Mouse (Mus musculus) forelimb bud, embryonic 11.5 days (tissue): ENCODE results near the gene Cdca3.
"Not testable (repeated sequence)": the region's sequence is repeated elsewhere in the genome, so short reads cannot be mapped to it uniquely, and the experiment has no call there.

Experiments used
- DNase-seq: peaks from one replicate; pipeline ENCODE4 v3.0.0-alpha.2; 2012; ENCODE audit warnings: low read depth, low spot score

The Cdca3 gene

GRCm38 (mm10) chr6:124809052-124809774 is 20.1 kb upstream of the Cdca3 start:
- peak; percentile 82 for DNase-seq

DNA sequence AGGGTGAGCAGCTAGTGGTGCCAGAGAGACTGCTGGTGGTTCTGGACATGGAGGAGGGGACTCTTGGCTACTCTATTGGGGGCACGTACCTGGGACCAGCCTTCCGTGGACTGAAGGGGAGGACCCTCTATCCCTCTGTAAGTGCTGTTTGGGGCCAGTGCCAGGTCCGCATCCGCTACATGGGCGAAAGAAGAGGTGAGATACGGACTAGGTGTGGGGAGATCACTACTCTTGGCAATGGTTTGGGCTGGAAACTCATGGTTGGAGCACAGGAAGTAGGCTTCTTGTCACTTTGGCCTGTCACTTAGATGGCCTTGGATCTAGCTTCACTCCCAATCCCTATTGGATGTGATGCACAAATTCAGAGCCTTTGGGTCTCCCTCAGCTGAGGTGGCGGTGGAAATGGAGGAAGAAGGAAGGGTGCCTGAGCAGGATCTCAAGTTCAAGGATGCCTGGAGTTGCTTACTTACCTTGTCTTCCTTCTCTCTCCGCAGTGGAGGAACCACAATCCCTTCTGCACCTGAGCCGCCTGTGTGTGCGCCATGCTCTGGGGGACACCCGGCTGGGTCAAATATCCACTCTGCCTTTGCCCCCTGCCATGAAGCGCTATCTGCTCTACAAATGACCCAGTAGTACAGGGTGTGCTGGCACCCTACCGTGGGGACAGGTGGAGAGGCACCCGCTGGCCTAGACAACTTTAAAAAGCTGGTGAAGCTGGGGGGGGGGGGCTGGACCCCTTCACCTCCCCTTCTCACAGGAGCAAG is 19.4 kb upstream of the Cdca3 start:
- no peak for DNase-seq

- DNase-seq: not testable (repeated sequence)
Measured at GRCm38 (mm10) chr6:124810566-124811402, 18.6 kb upstream of the Cdca3 start.

- no peak for DNase-seq
Measured at GRCm38 (mm10) chr6:124811403-124811665, 18.0 kb upstream of the Cdca3 start.

- no peak for DNase-seq
Measured at GRCm38 (mm10) chr6:124811701-124812560, 17.4 kb upstream of the Cdca3 start.

GRCm38 (mm10) chr6:124812848-124813247 is 16.5 kb upstream of the Cdca3 start:
- no peak for DNase-seq

DNA sequence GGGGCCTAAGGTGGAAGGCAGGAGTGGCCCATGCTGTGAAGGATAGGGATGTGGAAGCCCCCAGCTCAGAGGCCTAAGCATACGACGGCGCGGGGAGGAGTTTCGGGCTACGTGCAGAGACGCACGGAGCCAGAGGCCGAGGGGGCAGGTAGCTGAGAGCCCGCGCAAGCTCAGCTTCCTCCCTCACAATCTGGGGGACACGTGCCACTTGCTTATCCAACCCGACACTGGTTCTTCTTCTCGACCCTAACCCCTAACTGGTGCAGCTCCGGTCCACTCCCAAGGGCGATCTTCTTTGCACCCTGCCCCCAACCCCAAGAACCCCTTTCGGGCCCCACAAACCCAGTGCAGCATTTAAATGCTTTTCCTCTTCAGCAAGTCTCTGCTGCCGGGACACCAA is 15.9 kb upstream of the Cdca3 start:
- peak; percentile 71 for DNase-seq

DNA sequence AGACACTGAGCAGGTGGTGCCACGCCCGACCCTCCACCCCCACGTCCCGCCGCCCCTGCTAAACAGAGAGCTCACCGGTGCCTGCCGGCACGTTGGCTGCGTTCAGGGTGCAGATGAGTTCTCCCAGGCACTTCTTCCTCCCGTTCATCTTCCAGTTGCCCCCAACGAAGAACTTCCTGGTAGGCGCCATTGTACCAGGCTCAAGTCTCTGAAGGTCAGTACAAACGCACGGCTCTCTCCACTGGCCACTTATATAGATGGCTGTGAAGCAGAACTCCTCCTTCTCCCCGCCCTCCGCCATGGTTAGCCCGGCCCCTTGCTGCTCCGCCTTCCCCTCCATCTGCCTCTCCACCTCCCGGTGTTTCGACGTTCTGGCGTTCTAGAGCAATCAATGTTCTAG is 15.4 kb upstream of the Cdca3 start, which contains the start of gene Tpi1:
TSS of gene Tpi1 (minus strand) at position 364 of the 400 bp plus-strand sequence.
- DNase-seq: peak; percentile 89

GRCm38 (mm10) chr6:124814448-124814847 is 14.9 kb upstream of the Cdca3 start:
- no peak for DNase-seq

DNA sequence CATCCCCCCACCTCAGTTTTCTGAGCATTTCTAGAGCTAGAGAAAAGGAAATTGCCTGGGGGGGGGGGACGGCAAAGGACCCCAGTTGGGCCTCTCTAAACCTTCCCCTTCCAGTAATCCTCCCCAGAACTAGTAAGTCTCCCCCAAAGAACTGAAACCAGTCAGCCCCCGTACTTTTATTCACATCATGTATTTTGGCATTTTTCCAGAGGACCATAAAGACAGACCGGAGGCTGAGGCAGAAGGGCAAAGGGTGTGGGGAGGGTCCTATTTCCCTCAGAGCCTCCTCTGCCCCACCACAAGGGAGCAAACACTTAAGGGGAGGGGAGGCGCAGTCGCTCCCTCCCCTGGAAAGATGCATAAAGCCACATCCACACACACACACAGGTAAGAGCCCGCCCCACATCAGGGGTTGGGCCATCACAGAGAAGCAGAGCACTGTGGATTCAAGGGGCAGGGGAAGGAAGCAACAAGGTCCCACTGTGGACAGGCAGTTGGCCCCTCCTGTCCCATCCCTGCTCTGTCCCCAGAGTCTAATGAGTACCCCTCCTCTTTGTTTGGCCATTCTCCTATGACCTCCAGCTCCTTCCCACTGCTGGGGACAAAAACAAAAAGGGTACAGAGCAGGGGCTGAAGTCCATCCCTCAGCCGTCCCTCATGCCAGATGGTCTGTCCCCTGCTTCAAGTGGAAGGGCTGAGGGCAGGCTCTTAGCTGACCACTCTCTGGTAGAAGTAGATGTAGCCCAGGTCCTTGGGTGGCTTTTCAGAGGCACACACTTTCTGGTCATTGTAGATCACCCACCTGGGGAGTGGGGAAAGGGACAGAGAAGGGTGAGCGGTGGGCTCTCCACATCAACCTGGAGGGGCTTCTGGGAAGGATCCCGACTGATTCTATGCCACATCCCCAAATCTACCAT is 14.2 kb upstream of the Cdca3 start:
- DNase-seq: no peak

GRCm38 (mm10) chr6:124816611-124817010 is 12.7 kb upstream of the Cdca3 start:
- DNase-seq: no peak

GRCm38 (mm10) chr6:124817125-124817524 is 12.2 kb upstream of the Cdca3 start:
- DNase-seq: no peak

DNA sequence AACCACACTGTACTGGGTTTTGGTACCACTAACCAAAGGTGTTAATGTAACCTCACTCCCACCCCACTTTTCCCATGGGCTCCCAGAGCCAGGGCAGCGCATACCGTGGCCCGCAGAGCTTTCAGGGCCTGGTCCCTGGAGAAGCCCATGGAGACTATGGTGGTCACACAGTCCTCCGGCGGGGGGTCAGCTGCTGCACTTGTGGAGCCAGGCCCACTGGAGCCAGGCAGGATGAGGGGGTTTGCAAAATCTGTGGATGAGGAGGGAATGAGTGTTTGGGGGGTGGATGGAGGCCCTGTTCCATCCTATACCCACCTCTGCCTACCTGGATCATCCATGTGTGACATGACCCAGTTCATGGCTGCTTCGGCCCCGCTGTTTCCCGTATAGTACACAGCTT is 11.8 kb upstream of the Cdca3 start:
- no peak for DNase-seq

DNA sequence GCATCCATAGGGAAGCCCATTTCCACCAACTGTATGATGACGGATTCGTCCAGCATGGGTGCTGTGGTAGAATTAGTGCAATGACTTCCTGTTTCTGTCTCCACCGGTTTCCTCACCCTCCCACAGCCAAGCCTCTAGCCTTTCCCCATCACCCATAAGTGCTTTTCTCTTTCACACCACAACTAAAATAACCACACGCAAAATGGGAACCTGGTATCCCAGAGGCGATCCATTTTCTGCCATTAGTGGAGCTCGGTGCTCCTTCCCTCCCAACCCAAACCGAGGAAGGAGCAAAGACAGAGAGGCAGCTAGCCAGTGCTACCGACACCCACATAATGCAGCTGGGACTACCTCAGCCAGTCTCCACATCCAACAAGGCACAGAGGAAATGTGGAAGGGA is 11.4 kb upstream of the Cdca3 start:
- no peak for DNase-seq

DNA sequence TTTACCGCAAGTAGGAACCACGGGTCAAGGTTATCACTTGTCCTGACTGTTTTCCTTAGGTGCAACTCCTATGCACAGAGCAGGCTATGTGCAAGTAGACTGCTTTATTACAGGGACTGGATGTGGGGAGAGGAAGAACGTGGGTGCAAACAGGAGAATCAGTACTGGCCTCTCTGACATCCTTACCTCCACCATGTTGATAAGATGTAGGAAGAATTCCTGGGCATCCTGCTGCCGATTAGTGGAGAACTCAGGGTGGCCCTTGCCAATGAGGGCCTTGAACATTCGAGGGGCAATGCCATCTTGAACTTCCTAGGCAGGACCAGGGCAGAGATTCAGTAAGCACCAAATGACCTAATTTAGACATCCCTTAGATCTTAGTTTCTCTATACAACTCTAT is 8.5 kb upstream of the Cdca3 start:
- DNase-seq: no peak

DNA sequence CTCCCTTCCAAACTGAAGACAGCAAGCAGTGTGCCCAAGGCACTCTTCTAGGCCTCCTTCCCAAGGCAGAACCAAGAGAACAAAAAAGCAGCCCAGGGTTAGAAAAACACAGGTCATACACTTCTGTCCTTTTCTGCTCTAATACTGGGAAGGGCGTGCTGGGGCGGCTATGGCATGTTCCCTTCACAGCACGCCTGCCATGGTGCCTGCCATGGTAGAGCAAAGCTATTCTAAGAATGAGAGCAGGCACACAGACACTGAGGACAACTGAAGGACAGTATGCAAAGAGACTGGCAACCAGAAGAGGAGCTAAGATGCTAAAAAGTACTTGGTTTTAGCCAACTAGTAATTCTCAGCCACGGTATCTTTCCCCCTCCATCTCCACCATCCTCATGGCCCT is 7.3 kb upstream of the Cdca3 start:
- DNase-seq: no peak

DNA sequence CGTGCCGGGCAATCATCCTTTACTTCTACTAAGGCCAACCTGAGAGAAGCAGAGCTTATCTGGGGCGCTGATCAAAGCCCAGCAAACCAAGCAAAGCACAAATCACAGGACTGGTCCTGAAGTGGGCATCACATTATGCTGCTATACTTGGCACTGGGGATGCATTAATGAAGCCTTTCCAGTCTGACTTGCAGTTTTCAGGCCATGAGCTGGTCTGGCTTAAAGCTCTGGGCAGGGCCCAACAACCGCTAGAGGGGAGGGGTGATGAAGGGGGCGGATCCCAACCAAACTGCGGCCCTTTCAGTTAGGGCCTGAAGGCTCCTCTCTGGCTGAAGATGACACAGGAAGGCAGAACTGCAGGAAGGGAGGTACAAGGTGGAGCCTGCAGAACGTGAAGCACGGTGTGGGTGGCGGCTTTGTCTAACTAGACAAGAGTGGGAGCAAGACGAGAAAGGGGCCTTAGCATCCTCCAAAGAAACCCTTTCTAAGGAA is 1.2 kb upstream of the Cdca3 start:
- no peak for DNase-seq

DNA sequence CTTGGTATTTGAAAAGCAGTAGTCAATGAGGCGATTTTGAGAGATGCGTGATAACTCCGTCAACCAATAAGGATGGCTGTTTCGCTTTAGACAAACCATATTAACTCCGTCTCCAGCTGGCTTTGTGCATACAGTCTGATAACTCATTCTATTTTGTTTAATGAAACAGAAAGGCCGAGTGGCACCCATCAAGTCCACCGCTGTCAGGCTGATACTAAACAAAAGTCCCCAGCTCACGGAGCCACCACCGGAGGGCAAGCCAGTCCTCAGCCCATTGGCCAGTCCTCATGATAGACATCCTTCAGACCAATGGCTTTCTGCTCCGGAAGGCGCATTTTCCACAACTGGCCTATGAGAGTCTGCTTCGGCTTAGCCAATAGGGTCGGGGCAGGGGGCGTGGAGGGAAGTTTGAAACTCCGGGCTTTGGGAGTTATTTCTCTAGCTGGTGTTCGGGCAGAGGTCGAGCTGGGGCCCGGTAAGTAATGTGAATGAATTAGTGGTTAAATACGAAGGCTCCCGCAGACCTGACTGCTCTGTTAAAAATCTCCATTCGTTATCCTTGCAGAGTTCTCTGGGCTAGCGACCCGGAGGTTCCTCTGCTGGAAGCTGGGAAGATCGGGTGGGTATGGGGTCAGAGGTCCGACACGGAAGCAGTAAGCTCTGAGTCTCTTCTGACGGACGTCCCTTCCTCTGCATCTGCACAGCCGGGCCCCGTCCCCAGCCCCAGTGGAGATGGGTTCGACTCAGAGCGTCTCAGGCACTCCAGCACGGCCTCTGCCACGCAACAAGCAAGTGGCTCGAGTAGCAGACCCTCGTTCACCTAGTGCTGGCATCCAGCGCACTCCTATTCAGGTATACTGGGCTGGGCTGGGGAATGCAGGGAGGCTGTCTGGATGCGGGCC is 703 bp downstream of the Cdca3 start:
- peak; percentile 96 for DNase-seq

DNA sequence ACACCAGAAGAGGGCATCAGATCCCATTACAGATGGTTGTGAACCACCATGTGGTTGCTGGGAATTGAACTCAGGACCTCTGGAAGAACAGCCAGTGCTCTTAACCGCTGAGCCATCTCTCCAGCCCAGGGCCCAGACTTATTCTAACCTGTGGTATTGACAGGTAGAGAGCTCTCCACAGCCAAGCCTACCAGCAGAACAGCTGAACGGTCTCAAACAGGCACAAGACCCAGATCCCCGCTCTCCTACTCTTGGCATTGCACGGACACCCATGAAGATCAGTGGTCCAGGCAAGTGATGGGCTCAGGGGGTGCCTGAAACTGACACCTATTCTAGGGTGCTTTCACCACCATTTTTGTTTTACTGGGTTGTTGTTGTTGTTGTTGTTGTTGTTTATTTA is 1.9 kb downstream of the Cdca3 start:
- not testable (repeated sequence) for DNase-seq
